Mouse (Mus musculus) C2C12 (cell line): Measurements from ENCODE around the gene Mt2. TPM values are rescaled to one million over a fixed set of nuclear protein-coding genes. Genes with fewer than 3 reads are reported as not detected.
"Not testable (repeated sequence)": the region's sequence is repeated elsewhere in the genome, so short reads cannot be mapped to it uniquely, and the experiment has no call there.

Source experiments
- H3K27me3 ChIP-seq: one replicate; pipeline ENCODE4 v1.6.1; 2011; ENCODE audit not compliant: control insufficient read depth, insufficient read depth, insufficient read length
- H3K36me3 ChIP-seq: one replicate; pipeline ENCODE4 v1.6.1; 2011; ENCODE audit not compliant: control insufficient read depth, insufficient read depth
- H3K4me3 ChIP-seq: one replicate; pipeline ENCODE4 v1.5.1; 2011; ENCODE audit warnings: mild to moderate bottlenecking, control low read depth; ENCODE audit not compliant: poor library complexity, insufficient read depth, severe bottlenecking
- H3K79me2 ChIP-seq: one replicate; pipeline ENCODE4 v1.6.1; 2011; ENCODE audit not compliant: control insufficient read depth, insufficient read depth
- H3K79me3 ChIP-seq: one replicate; pipeline ENCODE4 v1.6.1; 2011; ENCODE audit warnings: low read depth, control low read depth
- H3ac ChIP-seq: one replicate; pipeline ENCODE3; 2011; ENCODE audit warnings: low read depth; ENCODE audit not compliant: control insufficient read depth, insufficient read length
- CEBPB ChIP-seq: IDR thresholded peaks from one replicate; pipeline ENCODE4 v1.6.1; 2011; ENCODE audit warnings: low read depth, mild to moderate bottlenecking, control low read depth, moderate library complexity
- CTCF ChIP-seq: IDR thresholded peaks from one replicate; pipeline ENCODE4 v1.5.1; 2011; ENCODE audit not compliant: control insufficient read depth, insufficient read depth, insufficient read length
- FOSL1 ChIP-seq: IDR thresholded peaks from one replicate; pipeline ENCODE4 v1.8.0; 2011; ENCODE audit warnings: mild to moderate bottlenecking, low read length; ENCODE audit not compliant: poor library complexity, insufficient read depth, severe bottlenecking
- MAX ChIP-seq: IDR thresholded peaks from one replicate; pipeline ENCODE4 v1.6.1; 2011; ENCODE audit warnings: mild to moderate bottlenecking, control low read depth
- MYOD1 ChIP-seq: IDR thresholded peaks from one replicate; pipeline ENCODE4 v1.6.1; 2011; ENCODE audit warnings: low read depth; ENCODE audit not compliant: control insufficient read depth, insufficient read length
- MYOG ChIP-seq: IDR thresholded peaks from one replicate; pipeline ENCODE4 v1.6.1; 2011; ENCODE audit not compliant: control insufficient read depth, insufficient read length; ENCODE audit errors: extremely low read depth
- USF1 ChIP-seq: IDR thresholded peaks from one replicate; pipeline ENCODE4 v1.6.1; 2011; ENCODE audit warnings: low read depth, mild to moderate bottlenecking, control low read depth, moderate library complexity
- polyA plus RNA-seq: library from polyadenylated mRNA; unstranded; fragments of >200 nt; fragmentation: generic; extraction: Trizol; gene quantifications from one replicate; pipeline ENCODE4 v1.2.1, GENCODE M21; 2012; ENCODE audit warnings: missing spikeins

Gene Mt2
- polyA plus RNA-seq, 1 experiment = 338 TPM

DNA sequence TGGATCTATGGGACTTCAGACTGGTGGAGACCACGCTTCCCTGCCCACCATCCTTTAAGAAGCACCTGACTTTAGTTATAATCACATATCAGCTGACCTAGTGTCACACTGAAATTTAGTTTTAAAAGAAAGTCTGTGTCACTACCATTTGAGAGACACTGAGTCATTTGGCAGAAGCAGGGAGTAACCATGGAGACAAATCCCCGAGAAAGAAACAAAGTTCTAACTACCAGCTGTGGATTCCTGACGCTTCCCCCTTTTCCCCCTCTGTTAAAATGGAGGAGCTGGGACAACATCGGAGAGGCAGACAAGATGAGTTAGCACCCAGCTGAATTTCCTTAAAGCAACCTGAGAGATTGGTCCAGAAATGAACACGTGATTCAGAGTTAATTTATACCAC lies 24.2 kb upstream of the Mt2 start:
- H3K4me3 ChIP-seq = no peak overlapping the region
- no peaks in the 10 kb centered on the region for H3K79me2 ChIP-seq
- TF ChIP-seq USF1 (no peak), MAX (no peak), MYOD1 (no peak), MYOG (no peak), CEBPB (no peak), FOSL1 (no peak), CTCF (no peak)
- no peaks in the 10 kb centered on the region for H3K79me3 ChIP-seq
- no peaks in the 10 kb centered on the region for H3K27me3 ChIP-seq
- no peaks in the 10 kb centered on the region for H3K36me3 ChIP-seq
- no peak overlapping the region for H3ac ChIP-seq

DNA sequence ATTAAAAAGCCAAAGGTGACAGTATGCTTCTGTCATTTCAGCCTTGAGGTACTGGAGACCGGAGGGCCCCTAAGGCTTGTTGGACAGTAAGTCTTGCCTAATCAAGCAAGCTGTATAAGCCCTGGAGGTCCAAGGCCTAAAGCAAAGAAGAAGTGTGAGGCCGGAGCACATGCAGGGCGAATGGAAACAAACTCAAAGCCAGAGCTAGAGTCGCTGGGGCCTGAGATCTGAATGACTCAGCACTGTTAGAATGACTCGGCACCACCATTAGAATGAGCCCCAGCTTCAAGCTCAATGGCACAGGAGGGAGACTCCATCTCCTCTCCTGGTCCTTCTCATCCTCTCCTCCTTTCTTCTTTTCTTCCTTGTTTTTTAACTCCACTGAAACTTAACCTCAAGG lies 21.5 kb upstream of the Mt2 start:
- H3K27me3 ChIP-seq = no peaks in the 10 kb centered on the region
- TF ChIP-seq MYOG (no peak), MAX (peak; percentile 36)

DNA sequence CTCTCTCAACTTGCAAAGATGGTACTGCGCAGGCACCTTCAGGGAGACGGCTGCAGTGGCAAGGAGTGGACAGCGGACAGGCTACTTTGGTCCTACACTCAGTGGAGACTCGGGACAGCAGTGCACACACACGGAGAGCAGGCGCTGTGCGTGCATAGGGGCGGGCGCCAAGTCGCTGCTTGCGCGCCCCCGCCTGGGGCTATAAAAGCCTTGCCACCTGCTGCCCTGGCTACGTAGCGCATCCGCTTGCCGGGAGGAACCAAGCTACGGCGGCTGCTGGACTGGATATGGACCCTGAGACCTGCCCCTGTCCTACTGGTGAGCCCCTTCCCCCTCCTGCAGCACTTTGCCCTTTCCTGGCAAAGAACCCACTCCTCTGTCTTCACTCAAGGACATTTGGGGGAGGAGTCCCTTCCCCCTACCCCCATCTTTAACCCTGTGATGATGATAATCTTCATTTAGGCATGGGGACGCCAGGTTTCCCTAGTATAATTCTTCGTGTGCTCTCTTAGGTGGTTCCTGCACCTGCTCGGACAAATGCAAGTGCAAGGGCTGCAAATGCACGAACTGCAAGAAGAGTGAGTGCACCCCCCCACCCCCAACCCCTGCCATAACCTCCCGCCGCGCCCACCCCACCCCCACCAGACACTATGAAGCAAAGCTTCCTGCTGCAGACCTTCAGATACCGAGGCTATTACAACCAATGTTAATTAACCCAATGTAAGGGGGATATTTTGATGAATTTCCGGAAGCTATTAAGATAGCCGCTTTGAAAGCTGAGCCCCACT lies 19.8 kb upstream of the Mt2 start, which contains the start of gene Mt3:
TSS of gene Mt3 (plus strand) at position 95 of the 788 bp plus-strand sequence.
- no peaks in the 10 kb centered on the region for H3K79me3 ChIP-seq
- TF ChIP-seq CEBPB = no peak
- no peak for TF ChIP-seq USF1
- no peak for TF ChIP-seq CTCF
- TF ChIP-seq MAX = no peak
- H3K79me2 ChIP-seq = no peaks in the 10 kb centered on the region
- H3ac ChIP-seq = no peak within 1 kb of the TSS
- H3K36me3 ChIP-seq = no peaks in the 10 kb centered on the region
- H3K27me3 ChIP-seq = no peaks in the 10 kb centered on the region
- no peak within 1 kb of the TSS for H3K4me3 ChIP-seq

More for the DNA sequence above, 21.5 kb upstream of the Mt2 start:
- Histone ChIP-seq H3K79me2 (no peaks in the 10 kb centered on the region), H3K79me3 (no peaks in the 10 kb centered on the region), H3ac (no peak overlapping the region), H3K36me3 (no peaks in the 10 kb centered on the region), H3K4me3 (no peak overlapping the region)

DNA sequence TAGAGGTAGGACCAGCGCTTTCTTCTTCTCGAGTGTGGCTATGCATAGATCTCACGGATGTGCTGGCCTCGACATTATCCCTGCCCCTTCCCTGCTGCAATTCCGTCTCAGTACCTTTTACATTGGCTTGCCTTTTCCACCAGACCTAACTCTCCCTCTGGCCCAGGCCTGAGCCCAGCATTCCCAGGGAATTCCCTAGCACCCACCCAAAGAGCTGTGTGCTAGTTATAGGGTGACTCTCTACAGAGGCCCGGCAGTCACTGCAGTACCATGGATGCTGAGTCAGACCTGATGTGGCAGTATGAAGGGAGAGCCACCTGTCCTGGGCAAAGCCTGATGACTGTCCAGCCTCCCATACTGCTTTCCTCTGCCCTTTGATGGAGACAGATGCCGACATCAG lies 19.0 kb upstream of the Mt2 start:
- no peaks in the 10 kb centered on the region for H3K36me3 ChIP-seq
- H3ac ChIP-seq = no peak overlapping the region
- H3K27me3 ChIP-seq = no peaks in the 10 kb centered on the region
- no peaks in the 10 kb centered on the region for H3K79me3 ChIP-seq
- no peak overlapping the region for H3K4me3 ChIP-seq
- H3K79me2 ChIP-seq = no peaks in the 10 kb centered on the region
- TF ChIP-seq USF1 = no peak
- no peak for TF ChIP-seq MYOD1
- no peak for TF ChIP-seq FOSL1
- TF ChIP-seq CTCF = no peak
- TF ChIP-seq MAX = no peak
- no peak for TF ChIP-seq CEBPB
- TF ChIP-seq MYOG = no peak

DNA sequence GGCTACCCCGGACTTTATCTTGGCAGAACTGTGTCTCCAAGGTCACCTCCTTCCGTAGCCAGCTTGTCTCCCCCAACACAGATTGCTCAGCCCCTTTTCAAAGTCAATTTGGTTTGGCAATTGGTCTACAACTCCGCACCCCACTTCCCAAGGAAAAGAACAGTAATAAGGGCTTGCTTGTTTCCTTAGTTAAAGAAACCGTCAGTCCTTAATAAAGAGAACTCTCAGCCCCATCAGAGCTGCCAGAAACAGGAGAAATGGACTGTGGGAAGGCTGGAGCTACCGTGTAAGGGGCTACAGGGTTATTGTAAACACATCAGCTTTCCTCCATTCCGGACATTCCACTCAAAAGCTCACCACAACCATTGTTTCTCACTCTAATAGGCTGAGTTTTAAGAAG lies 17.9 kb upstream of the Mt2 start:
- no peak overlapping the region for H3ac ChIP-seq
- no peaks in the 10 kb centered on the region for H3K79me2 ChIP-seq
- no peak for TF ChIP-seq FOSL1
- no peak for TF ChIP-seq MYOG
- no peak for TF ChIP-seq CTCF
- no peak for TF ChIP-seq MYOD1
- TF ChIP-seq MAX = no peak
- no peak for TF ChIP-seq CEBPB
- TF ChIP-seq USF1 = no peak
- H3K79me3 ChIP-seq = no peaks in the 10 kb centered on the region
- H3K36me3 ChIP-seq = no peaks in the 10 kb centered on the region
- no peaks in the 10 kb centered on the region for H3K27me3 ChIP-seq
- H3K4me3 ChIP-seq = no peak overlapping the region

DNA sequence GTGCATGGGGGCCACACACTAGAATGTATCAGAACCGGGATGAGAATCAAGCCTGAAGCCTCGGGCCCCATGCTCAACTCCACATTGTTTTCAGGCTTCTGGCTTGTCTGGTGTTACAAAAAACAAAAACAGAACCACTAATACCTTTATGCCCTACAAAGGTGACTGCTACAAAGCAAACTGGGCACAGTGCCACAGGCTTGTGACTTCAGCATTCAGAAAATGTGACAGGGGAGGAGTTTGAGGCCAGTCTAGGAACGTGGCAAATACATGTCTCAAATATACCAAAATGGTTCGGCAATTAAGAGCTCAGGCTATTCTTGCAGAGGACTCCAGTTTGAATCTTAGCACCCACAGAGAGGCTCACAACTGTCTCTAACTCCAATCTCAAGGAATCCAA lies 16.4 kb upstream of the Mt2 start:
- Histone ChIP-seq H3K27me3 (no peaks in the 10 kb centered on the region), H3K79me3 (no peaks in the 10 kb centered on the region), H3ac (no peak overlapping the region), H3K4me3 (no peak overlapping the region), H3K79me2 (no peaks in the 10 kb centered on the region), H3K36me3 (no peaks in the 10 kb centered on the region)
- TF ChIP-seq CEBPB = no peak
- TF ChIP-seq MAX = no peak
- no peak for TF ChIP-seq MYOD1
- TF ChIP-seq FOSL1 = no peak
- TF ChIP-seq USF1 = no peak
- no peak for TF ChIP-seq MYOG
- no peak for TF ChIP-seq CTCF

DNA sequence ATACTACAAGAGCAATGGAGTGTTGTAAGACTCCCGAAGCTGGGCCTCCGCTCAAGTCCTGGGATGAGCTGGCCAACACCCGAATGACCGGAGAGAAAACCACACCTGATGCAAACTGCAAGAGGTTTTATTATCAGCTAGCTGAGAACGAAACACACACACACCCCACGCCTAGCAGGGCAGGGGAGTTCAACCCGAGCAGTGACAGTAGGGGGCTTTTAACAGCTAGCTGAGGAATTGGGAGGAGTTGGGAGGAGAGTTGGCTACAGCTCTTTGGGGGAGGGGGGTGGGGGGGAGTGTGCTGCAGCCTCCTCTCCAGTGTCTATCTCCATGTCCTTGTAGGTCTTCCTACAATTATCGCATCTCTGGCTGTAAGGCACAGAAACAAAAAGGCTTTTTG lies 6.7 kb upstream of the Mt2 start:
- H3K27me3 ChIP-seq, H3K4me3 ChIP-seq, H3K79me2 ChIP-seq: not testable (repeated sequence)

More for the DNA sequence above, 6.7 kb upstream of the Mt2 start:
- not testable (repeated sequence) for H3K36me3 ChIP-seq, H3ac ChIP-seq, H3K79me3 ChIP-seq
